Mouse (Mus musculus): ENCODE measurements around the gene Rbms3.

DNA sequence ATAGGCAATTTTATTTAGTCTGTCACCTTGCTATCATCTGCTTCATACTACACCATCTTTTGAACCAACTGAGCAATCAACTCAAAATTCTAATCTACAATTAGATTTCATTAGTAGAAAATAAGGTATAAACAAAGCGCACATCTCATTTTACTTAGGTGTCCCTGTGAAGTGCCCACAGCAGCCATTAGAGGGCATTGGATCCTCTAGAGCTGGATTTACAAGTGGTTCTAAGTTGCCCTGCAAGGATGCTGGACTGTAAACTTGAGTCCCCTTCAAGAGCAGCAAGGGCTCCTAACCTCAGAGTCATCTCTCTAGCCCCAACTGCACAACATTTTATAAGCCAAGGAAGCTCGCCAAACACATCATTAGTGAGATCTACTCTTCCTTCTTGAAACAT, 891.9 kb downstream of the Rbms3 start:
- no peak for TF ChIP-seq CTCF (IDR thresholded peaks at IDR 0.05; ENCODE audit: extremely low read depth, insufficient read depth, low read length)
- no peak for TF ChIP-seq POLR2A (IDR thresholded peaks at IDR 0.05; ENCODE audit: extremely low read depth, insufficient read depth, low read length)

Data from cortical plate, adult 2 months (tissue).